ENCODE assay signal across 9 mouse cellular contexts in genomic region chr3:78919850-78920249, GRCm38 (mm10).
DNase-seq lines count a peak whose midpoint lies in the region; ATAC-seq and TF ChIP-seq lines count a peak whose summit lies in the region.
"Had no signal": no experiment of that assay in that cellular context is flagged by ENCODE, and none has a peak within 500 bp of the region (broad histone marks: within the 10 kb centered on the region; RNA-seq: fewer than 3 reads in every experiment).

No protein-coding gene starts in this region.

- peaks cover 3% of the 10 kb centered on the region; the same call in 1 of the 2 replicates for H3K4me1 ChIP-seq in kidney, embryonic 16.5 days (ENCODE audit: insufficient read depth, low read length)
- H3K4me1 ChIP-seq in kidney, adult 2 months (ENCODE audit: control insufficient read depth, insufficient read depth, low read length) = no peaks in the 10 kb centered on the region
- H3K4me1 ChIP-seq in forebrain, embryonic 16.5 days (replicated peaks; ENCODE audit: control insufficient read depth, insufficient read depth, low read length) = peaks cover 2% of the 10 kb centered on the region; the same call in 1 of the 2 replicates
- H3K4me1 ChIP-seq in midbrain, embryonic 14.5 days (ENCODE audit: control insufficient read depth, insufficient read depth, low read length) = no peaks in the 10 kb centered on the region

- peak overlapping the region; percentile 55; the same call in 1 of the 2 replicates for H3K4me2 ChIP-seq in kidney, embryonic 16.5 days (replicated peaks; ENCODE audit: low read depth, low read length)
- H3K4me2 ChIP-seq in forebrain, embryonic 16.5 days (ENCODE audit: low read length) = peak overlapping the region; percentile 58
- H3K4me2 ChIP-seq in midbrain, embryonic 14.5 days (ENCODE audit: low read length) = peak overlapping the region; percentile 50

- no peaks in the 10 kb centered on the region for H3K27me3 ChIP-seq in kidney, embryonic 16.5 days (ENCODE audit: insufficient read depth, low read length)
- H3K27me3 ChIP-seq in kidney, adult 2 months (replicated peaks; ENCODE audit: control insufficient read depth, insufficient read depth, low read length) = no peaks in the 10 kb centered on the region
- H3K27me3 ChIP-seq in forebrain, embryonic 16.5 days (replicated peaks; ENCODE audit: control insufficient read depth, insufficient read depth, low read length) = no peaks in the 10 kb centered on the region
- H3K27me3 ChIP-seq in midbrain, embryonic 14.5 days (ENCODE audit: control insufficient read depth, insufficient read depth, low read length) = no peaks in the 10 kb centered on the region
- H3K27me3 ChIP-seq: megakaryocyte, embryonic 14.5 days had no signal

- H3K9ac ChIP-seq in kidney, embryonic 16.5 days (replicated peaks; ENCODE audit: low read length) = no peak overlapping the region
- no peak overlapping the region; the same call in 1 of the 2 replicates for H3K9ac ChIP-seq in forebrain, embryonic 16.5 days (replicated peaks; ENCODE audit: low read depth, low read length)
- H3K9ac ChIP-seq in midbrain, embryonic 14.5 days (replicated peaks; ENCODE audit: low read length) = no peak overlapping the region
- H3K9ac ChIP-seq: liver, embryonic 14.5 days had no signal

- H3K36me3 ChIP-seq in kidney, embryonic 16.5 days (ENCODE audit: insufficient read depth, low read length) = no peaks in the 10 kb centered on the region
- no peaks in the 10 kb centered on the region for H3K36me3 ChIP-seq in kidney, adult 2 months (ENCODE audit: control insufficient read depth, insufficient read depth, low read length)
- H3K36me3 ChIP-seq in forebrain, embryonic 16.5 days (ENCODE audit: control insufficient read depth, insufficient read depth) = no peaks in the 10 kb centered on the region
- H3K36me3 ChIP-seq in midbrain, embryonic 14.5 days (ENCODE audit: control insufficient read depth, insufficient read depth, low read length) = no peaks in the 10 kb centered on the region

- no peak overlapping the region for H3K27ac ChIP-seq in kidney, embryonic 16.5 days (ENCODE audit: low read length)
- no peak overlapping the region for H3K27ac ChIP-seq in kidney, adult 2 months (ENCODE audit: insufficient read depth, low read depth, low read length)
- H3K27ac ChIP-seq in forebrain, embryonic 16.5 days (ENCODE audit: low read length) = peak overlapping the region; percentile 2; the same call in 1 of the 2 replicates
- no peak overlapping the region for H3K27ac ChIP-seq in midbrain, embryonic 14.5 days (replicated peaks; ENCODE audit: low read depth, low read length)
- H3K27ac ChIP-seq: liver, embryonic 14.5 days had no signal

- TF ChIP-seq POLR2A in kidney, adult 2 months (IDR thresholded peaks at IDR 0.05; ENCODE audit: low read depth, low read length) = no peak
- TF ChIP-seq POLR2A in brain, embryonic 14.5 days (IDR thresholded peaks at IDR 0.05; ENCODE audit: borderline replicate concordance, extremely low read depth, insufficient read depth, insufficient read length, poor library complexity, severe bottlenecking) = no peak

- no peak for ATAC-seq in kidney, embryonic 16.5 days (ENCODE audit: low FRiP score, low TSS enrichment)
- peak; percentile 79 for ATAC-seq in forebrain, embryonic 16.5 days
- ATAC-seq in midbrain, embryonic 14.5 days (ENCODE audit: low FRiP score, low TSS enrichment) = no peak

- no peaks in the 10 kb centered on the region for H3K9me3 ChIP-seq in kidney, embryonic 16.5 days (ENCODE audit: low read length)
- no peaks in the 10 kb centered on the region for H3K9me3 ChIP-seq in forebrain, embryonic 16.5 days (ENCODE audit: control insufficient read depth, low read length)
- H3K9me3 ChIP-seq in midbrain, embryonic 14.5 days (ENCODE audit: control insufficient read depth, low read length) = no peaks in the 10 kb centered on the region
- H3K9me3 ChIP-seq: megakaryocyte, embryonic 14.5 days had no signal

- no peak for TF ChIP-seq CTCF in kidney, adult 2 months (conservative IDR thresholded peaks at IDR 0.05; ENCODE audit: insufficient read depth, insufficient read length, low read depth, low read length)
- TF ChIP-seq CTCF in brain, embryonic 14.5 days (IDR thresholded peaks at IDR 0.05; ENCODE audit: borderline replicate concordance, extremely low read depth, insufficient read depth, insufficient read length) = no peak

- no peak overlapping the region; the same call in 1 of the 2 replicates for H3K4me3 ChIP-seq in kidney, embryonic 16.5 days (ENCODE audit: low read length)
- H3K4me3 ChIP-seq in kidney, adult 2 months (ENCODE audit: insufficient read depth, low read depth, low read length) = no peak overlapping the region
- no peak overlapping the region; the same call in 1 of the 2 replicates for H3K4me3 ChIP-seq in forebrain, embryonic 16.5 days (replicated peaks; ENCODE audit: low read length)
- H3K4me3 ChIP-seq in midbrain, embryonic 14.5 days (replicated peaks; ENCODE audit: low read depth, low read length) = no peak overlapping the region

- no peak for DNase-seq in kidney, adult 2 months
- peak; percentile 65 for DNase-seq in brain, embryonic 14.5 days (ENCODE audit: low read depth)
- no peak for DNase-seq in midbrain, embryonic 14.5 days
- DNase-seq in spleen, adult 12 weeks (ENCODE audit: low spot score) = no peak
- DNase-seq in layer of hippocampus, adult 9-10 months (ENCODE audit: low spot score) = no peak

- WGBS in kidney, embryonic 16.5 days = 44% methylated on average over 6 of the region's 6 CpGs
- 32% methylated on average over 6 of the region's 6 CpGs for WGBS in kidney, adult 2 months
- 38% methylated on average over 6 of the region's 6 CpGs for WGBS in forebrain, embryonic 16.5 days
- 49% methylated on average over 6 of the region's 6 CpGs for WGBS in midbrain, embryonic 14.5 days
